Mouse (Mus musculus) lung, postnatal 0 days (tissue): ENCODE data around the gene Ppp1r3e. TPM values are rescaled to one million over a fixed set of nuclear protein-coding genes. Genes with fewer than 3 reads are reported as not detected.

Experiments used
- ATAC-seq: fragments of 200-750 bp; cut with Nextera tagmentation; 2 replicates; pipeline ENCODE4 v1.8.0; 2017; ENCODE audit warnings: moderate library complexity
- DNase-seq: peaks from one replicate; pipeline ENCODE4 v3.0.0-alpha.2; 2016; ENCODE audit warnings: low spot score
- H3K27ac ChIP-seq: fragments of 300-500 bp; sonication (generic); 2 replicates; pipeline ENCODE4 v1.5.1; 2014; ENCODE audit warnings: antibody characterized with exemption, mild to moderate bottlenecking, low read length, mixed read lengths
- H3K27me3 ChIP-seq: fragments of 300-500 bp; sonication (generic); replicated peaks from 2 replicates; pipeline ENCODE4 v1.6.1; 2014; ENCODE audit warnings: low read length, mixed read lengths; ENCODE audit not compliant: insufficient read depth
- H3K36me3 ChIP-seq: fragments of 300-500 bp; sonication (generic); 2 replicates; pipeline ENCODE4 v1.6.1; 2014; ENCODE audit warnings: low read length, mixed read lengths; ENCODE audit not compliant: insufficient read depth
- H3K4me1 ChIP-seq: fragments of 300-500 bp; sonication (generic); 2 replicates; pipeline ENCODE4 v1.6.1; 2014; ENCODE audit warnings: antibody characterized with exemption, low read depth, low read length, mixed read lengths; ENCODE audit not compliant: insufficient read depth
- H3K4me2 ChIP-seq: fragments of 300-500 bp; sonication (generic); replicated peaks from 2 replicates; pipeline ENCODE4 v1.6.1; 2014; ENCODE audit warnings: low read depth, mild to moderate bottlenecking, low read length, moderate library complexity, mixed read lengths
- H3K4me3 ChIP-seq: fragments of 300-500 bp; sonication (generic); 2 replicates; pipeline ENCODE4 v1.5.1; 2014; ENCODE audit warnings: low read depth, low read length
- H3K9ac ChIP-seq: fragments of 300-500 bp; sonication (generic); replicated peaks from 2 replicates; pipeline ENCODE4 v1.6.1; 2014; ENCODE audit warnings: low read depth, mild to moderate bottlenecking
- H3K9me3 ChIP-seq: fragments of 300-500 bp; sonication (generic); 2 replicates; pipeline ENCODE4 v1.6.1; 2016; ENCODE audit warnings: low read length, mixed read lengths
- CTCF ChIP-seq: IDR thresholded peaks from 2 replicates; pipeline ENCODE4 v1.5.1; 2016; ENCODE audit warnings: antibody characterized with exemption, mild to moderate bottlenecking
- EP300 ChIP-seq: IDR thresholded peaks from 2 replicates; pipeline ENCODE4 v1.6.1; 2016; ENCODE audit warnings: antibody characterized with exemption, mild to moderate bottlenecking, control low read depth
- WGBS: fragments of 180-500 bp; shearing (Covaris S2); extraction: QIAGEN DNeasy Blood & Tissue Kit; methylation state at CpG from one replicate; pipeline ENCODE4 v1.1.7; 2014; 5-methylcytosine and 5-hydroxymethylcytosine counted together
- polyA plus RNA-seq: library from polyadenylated mRNA; unstranded; fragments of >200 nt; fragmentation: Nextera tagmentation; extraction: Ambion mirVana; gene quantifications from 2 replicates; pipeline ENCODE4 v1.2.1, GENCODE M21; 2015

The Ppp1r3e gene
- 2.5 and 2.7 TPM in 2 replicates for polyA plus RNA-seq

DNA sequence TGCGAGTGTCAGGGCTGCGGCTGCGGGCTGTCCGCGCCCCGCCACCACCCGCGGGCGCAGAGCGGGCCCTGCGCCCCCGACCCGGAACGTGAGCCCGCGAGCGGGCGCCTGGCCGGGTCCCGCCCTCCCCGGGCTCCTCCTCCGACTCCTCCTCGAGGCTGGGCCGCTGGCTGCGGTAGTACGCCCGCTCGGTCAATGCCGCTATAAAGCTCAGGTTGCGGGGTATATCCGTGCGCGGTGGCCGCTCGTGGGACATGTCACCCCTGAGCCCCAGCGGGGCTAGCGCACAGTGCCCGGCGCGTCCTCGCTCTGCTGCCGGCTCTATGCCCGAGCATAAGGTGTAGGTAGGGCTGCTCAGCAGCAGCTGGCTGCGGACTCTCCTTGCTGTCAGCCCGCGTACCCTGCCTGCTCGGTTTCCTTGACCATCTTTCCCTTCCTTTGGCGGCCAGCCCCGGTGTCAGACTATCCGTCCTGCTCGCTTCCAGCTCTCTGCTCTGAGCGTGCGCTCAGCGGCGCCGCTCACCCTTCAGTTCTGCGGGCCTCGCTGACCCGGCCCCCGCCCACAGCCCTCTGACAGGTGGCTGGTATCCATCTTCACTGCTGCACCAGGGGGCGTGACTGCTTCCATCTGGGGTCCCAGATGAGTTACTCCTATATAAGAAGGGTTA lies at the start of gene Ppp1r3e:
Ppp1r3e (minus strand) TSS at position 503 of the 668 bp plus-strand sequence.
- Histone ChIP-seq H3K4me3 (peak within 1 kb of the TSS; percentile 70), H3K27me3 (no peaks in the 10 kb centered on the region), H3K27ac (peak within 1 kb of the TSS; percentile 83), H3K9me3 (no peaks in the 10 kb centered on the region), H3K4me2 (peak within 1 kb of the TSS; percentile 98), H3K9ac (peak within 1 kb of the TSS; percentile 54), H3K4me1 (peaks cover 10% of the 10 kb centered on the region; the same call in 1 of the 2 replicates), H3K36me3 (no peaks in the 10 kb centered on the region)
- no peak for TF ChIP-seq CTCF
- no peak for TF ChIP-seq EP300
- 2% methylated on average over 44 of the region's 61 CpGs for WGBS
- ATAC-seq = peak; percentile 78
- DNase-seq = peak; percentile 69

DNA sequence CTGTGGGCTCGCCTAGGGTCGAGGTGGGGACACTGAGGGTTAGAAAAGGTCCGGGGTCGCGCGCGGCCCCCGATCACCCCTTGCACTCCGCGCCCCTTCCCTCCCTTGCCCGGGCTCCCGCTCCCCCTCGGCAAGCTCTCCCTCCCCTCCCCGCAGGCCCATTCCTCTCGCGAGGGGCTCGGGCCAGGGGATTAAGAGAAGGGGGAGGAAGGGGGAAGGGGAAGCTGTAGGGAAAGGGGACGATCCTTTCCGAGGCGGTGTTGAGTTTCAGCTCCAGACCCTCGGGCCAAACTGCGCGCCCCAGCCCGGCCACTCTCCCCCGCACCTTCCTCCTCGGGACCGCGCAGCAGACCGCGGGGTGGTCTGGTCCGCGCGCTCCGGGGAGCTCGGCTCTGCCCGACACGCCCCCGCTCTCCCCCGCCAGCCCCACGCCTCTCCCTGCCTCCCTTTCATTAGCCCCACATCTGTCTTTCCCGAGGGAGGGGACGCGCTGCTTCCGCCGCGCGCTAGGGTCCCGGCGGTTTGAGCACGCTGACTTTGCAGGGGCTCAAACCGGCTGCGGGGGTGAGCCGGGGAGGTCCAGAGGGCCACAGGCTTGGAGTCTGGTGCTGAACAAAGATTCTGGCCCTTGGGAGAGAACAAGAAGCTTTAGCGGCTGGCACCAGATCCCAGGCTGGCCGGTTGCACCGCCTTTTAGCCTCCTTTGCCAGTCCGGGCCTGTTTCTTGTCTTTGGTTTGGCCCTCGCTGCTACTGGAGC lies 49.2 kb upstream of the Ppp1r3e start:
- no peaks in the 10 kb centered on the region for H3K36me3 ChIP-seq
- ATAC-seq = peak; percentile 51
- no peaks in the 10 kb centered on the region; the same call in 1 of the 2 replicates for H3K4me1 ChIP-seq
- 0 out of 2 replicates have a peak, but pooled peaks cover 5% of the 10 kb centered on the region for H3K27me3 ChIP-seq
- H3K9ac ChIP-seq = peak overlapping the region; percentile 37
- peak overlapping the region; percentile 72 for H3K27ac ChIP-seq
- no peaks in the 10 kb centered on the region for H3K9me3 ChIP-seq
- WGBS = 1% methylated on average over 42 of the region's 58 CpGs
- peak overlapping the region; percentile 90 for H3K4me2 ChIP-seq
- peak overlapping the region; percentile 52 for H3K4me3 ChIP-seq
- peak; percentile 58 for DNase-seq
- TF ChIP-seq CTCF (no peak), EP300 (no peak)

DNA sequence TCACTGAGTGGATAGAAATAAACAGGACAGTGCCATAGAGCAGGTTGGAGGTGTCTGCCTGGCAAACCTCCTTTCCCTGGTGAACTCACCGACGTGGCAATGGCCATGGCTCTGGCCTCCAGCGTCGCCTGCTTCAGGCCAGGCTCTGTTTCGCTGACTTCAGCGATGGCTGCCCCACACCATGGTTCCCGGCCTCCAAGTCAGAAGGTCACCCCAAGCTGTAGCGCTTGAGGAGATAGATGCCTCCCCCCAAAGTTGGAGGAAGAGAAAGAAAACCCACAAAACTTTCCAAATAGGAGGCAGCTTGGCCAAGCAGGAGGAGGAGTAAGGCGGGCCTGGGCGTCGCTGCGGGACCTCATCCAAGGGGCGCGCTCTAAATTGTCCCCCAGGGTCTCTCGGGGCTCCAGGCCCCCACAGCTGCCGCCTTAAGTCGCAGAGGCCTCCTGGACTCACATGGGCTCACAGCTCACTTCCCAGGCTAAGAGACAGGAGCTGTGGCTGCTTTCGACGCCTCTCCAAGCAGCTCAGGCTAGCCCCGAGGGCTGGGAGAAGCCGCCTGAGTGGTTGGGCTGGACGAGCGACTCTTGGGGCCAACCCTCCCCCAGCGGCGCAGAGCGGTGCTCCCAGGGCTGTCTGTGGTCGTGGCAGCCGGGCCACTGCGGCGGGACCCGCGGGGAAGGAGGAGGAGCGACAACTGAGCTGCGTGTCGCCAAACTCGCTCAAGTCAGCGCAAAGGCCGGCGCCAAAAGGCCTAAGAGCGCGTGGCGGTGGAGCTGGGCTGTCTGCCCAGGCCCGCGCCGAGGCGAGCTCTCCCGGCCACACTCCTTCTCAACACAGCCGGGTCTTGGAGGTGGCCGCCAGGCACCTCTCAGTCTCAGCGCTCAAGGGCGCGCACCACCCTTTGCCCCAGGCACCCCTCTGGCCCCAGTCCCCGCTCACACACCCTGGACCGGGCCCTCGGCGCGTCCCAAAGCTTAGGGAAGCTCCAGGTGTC lies 48.3 kb upstream of the Ppp1r3e start, which contains the start of gene Efs:
Efs (minus strand) TSS at position 778 of the 994 bp plus-strand sequence.
- peak within 1 kb of the TSS; percentile 37 for H3K9ac ChIP-seq
- DNase-seq = peak; percentile 78
- 0 out of 2 replicates have a peak, but pooled peaks cover 5% of the 10 kb centered on the region for H3K27me3 ChIP-seq
- peak within 1 kb of the TSS; percentile 52 for H3K4me3 ChIP-seq
- no peaks in the 10 kb centered on the region for H3K36me3 ChIP-seq
- H3K27ac ChIP-seq = peak within 1 kb of the TSS; percentile 72
- no peaks in the 10 kb centered on the region for H3K9me3 ChIP-seq
- no peaks in the 10 kb centered on the region; the same call in 1 of the 2 replicates for H3K4me1 ChIP-seq
- peak within 1 kb of the TSS; percentile 90 for H3K4me2 ChIP-seq
- peak; percentile 73 for ATAC-seq
- WGBS = 5% methylated on average over 45 of the region's 57 CpGs
- TF ChIP-seq CTCF = no peak
- TF ChIP-seq EP300 = no peak

DNA sequence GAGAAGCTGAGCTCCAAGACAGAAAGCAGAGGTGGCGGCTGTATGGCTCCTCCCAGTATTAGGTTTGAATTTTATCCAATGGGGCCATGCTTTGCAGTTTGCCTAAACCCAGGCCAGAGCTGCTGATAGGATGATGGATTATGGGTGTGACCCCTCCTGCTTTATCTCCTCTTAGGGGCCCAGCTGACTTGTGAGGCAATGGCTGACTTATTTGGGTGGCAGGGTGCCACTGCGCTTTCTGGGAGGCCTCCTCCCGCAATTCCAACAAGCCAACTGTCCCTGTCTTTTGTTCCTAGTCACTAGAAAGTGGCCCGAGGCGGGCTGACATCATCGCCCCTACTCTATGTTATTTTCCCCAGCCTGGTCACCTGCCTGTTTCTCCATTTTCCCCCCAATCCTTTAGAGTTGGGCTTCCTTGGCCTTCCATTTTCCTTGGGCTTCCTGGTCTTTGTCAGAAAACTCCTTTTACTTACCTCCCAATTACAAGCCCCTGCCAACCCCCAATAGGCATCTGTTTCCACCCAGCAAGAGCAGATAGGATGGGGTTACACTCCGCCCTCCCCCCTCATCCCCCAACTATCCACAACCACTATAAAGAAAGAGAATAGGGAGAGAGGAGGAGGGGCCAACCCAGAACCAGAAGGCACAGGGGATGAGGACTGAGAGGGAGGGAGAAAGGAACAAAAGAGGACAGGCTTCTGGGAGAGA lies 47.4 kb upstream of the Ppp1r3e start:
- H3K9me3 ChIP-seq = no peaks in the 10 kb centered on the region
- H3K36me3 ChIP-seq = no peaks in the 10 kb centered on the region
- no peak overlapping the region for H3K9ac ChIP-seq
- H3K4me2 ChIP-seq = peak overlapping the region; percentile 90
- 0 out of 2 replicates have a peak, but pooled peaks cover 5% of the 10 kb centered on the region for H3K27me3 ChIP-seq
- H3K4me3 ChIP-seq = peak overlapping the region; percentile 52; the same call in 1 of the 2 replicates
- no peak for TF ChIP-seq EP300
- no peak for TF ChIP-seq CTCF
- peak; percentile 61 for ATAC-seq
- WGBS = 39% methylated on average over 7 of the region's 7 CpGs
- no peaks in the 10 kb centered on the region; the same call in 1 of the 2 replicates for H3K4me1 ChIP-seq
- H3K27ac ChIP-seq = peak overlapping the region; percentile 72
- peak; percentile 77 for DNase-seq

DNA sequence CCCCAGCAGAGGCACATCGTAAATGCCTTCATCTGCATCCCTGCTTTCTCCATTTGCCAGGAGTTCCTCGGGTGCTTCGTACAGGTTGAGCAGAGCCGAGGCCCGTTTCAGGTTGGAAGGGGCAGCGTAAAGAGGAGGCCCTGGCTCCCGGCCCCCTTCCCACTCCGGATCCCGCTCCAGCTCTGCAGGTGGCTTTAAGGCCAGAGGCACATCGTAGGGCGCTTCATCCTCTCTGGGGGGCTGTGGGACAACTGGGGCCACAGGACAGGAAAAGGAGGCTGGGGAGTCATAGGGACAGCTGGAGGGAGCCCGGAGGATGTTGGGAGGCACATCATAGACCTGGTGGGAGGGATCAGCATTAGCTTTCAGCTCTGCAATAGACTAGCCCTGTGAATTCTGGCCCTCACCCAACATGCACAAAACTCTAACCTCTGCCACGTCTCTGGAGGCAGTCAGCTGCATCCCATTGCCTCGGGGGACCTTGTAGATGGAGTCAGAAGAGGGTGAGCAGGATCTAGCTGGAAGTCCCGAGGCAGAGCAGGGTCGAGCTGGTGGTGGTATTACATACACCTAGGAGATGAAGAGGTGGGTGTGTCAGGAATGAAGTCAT lies 42.8 kb upstream of the Ppp1r3e start:
- no peak overlapping the region for H3K4me2 ChIP-seq
- DNase-seq = no peak
- 88% methylated on average over 16 of the region's 16 CpGs for WGBS
- H3K4me1 ChIP-seq = no peaks in the 10 kb centered on the region; the same call in 1 of the 2 replicates
- H3K9me3 ChIP-seq = no peaks in the 10 kb centered on the region
- no peaks in the 10 kb centered on the region for H3K36me3 ChIP-seq
- H3K27ac ChIP-seq = no peak overlapping the region
- ATAC-seq = no peak
- H3K4me3 ChIP-seq = no peak overlapping the region
- 0 out of 2 replicates have a peak, but pooled peaks cover 3% of the 10 kb centered on the region for H3K27me3 ChIP-seq
- no peak overlapping the region for H3K9ac ChIP-seq
- TF ChIP-seq CTCF (no peak), EP300 (no peak)
